Mouse (Mus musculus) embryonic fibroblast, embryonic 13.5 days (primary cell): ENCODE results near the gene Glb1.

Experiments
- CTCF ChIP-seq: IDR thresholded peaks from 2 replicates; pipeline ENCODE4 v1.5.1; 2011; ENCODE audit warnings: mild to moderate bottlenecking, control low read depth, low read length, moderate library complexity, borderline replicate concordance; ENCODE audit not compliant: insufficient read depth
- POLR2A ChIP-seq: IDR thresholded peaks from 2 replicates; pipeline ENCODE4 v1.6.1; 2011; ENCODE audit warnings: low read depth, mild to moderate bottlenecking, control low read depth, low read length, moderate library complexity

GRCm38 (mm10) chr9:114379871-114380270 lies 21.0 kb upstream of the Glb1 start:
- TF ChIP-seq CTCF (no peak), POLR2A (no peak)
